Mouse (Mus musculus) left cerebral cortex, adult 9 months (tissue): Measurements from ENCODE around the gene Tgm2.
A peak's percentile ranks its signal among the peaks of the same experiment; 100 is the strongest.

Experiments used
- DNase-seq, 2 experiments: peaks; one replicate each; pipeline ENCODE4 v3.0.0; 2022; ENCODE audit warnings: low spot score in 2 of 2

Gene Tgm2

DNA sequence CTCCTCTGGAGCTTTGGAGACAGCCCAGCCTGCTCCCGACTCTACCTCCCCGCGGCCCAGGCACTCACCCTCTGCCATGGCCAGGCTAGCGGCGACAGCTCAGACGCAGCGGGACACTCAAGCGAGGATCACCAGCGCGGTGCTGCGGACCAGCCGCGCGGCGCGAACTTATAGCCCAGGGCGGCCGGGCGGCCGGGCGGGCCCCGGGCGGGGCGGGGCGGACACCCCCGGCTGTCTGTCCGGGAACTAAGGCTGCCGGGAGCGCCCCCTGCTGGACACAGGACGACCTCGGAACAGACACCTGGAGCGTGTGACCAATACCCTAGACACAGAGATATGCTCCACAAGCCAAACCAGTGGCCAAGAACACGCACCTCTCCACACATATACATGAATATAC, at the start of gene Tgm2:
Tgm2 (minus strand) TSS at position 214 of the 400 bp plus-strand sequence.
- DNase-seq, result peak in 1 of 2 experiments; percentile 63

DNA sequence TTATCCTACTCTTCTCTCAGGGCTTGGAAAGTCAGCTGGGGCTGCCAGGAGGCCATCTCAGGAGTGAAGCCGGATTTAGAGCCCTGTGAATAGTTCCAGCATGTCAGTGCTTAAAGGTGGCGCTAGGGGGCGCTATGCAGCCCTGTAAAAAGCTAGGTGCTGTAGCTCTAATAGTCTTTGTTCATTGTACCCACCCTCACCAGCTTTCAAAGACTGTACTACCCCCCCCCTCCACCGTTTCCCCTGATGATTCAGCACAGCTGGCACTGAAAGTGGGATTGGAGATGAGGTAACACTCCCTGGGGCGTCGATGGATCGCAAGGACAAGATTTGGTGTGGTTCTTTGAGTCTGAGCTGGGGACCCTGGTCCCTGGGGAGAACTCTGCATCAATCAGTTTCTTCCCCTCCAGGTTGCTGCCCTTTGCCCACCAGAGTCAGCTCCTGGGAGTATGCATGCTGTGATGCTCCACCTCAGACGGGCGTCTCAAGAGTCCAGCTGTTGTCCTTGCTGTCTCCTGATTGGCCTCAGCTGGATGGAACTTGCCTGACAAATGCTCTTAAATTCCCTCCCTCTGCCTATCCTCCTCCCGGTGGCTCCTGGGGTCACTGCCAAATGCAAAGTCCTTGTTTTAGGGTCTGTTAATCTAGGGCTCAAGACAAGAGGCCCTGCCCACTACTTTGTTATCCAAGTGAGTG, 48.9 kb upstream of the Tgm2 start:
- peak in 1 of 2 experiments; percentile 42 for DNase-seq

DNA sequence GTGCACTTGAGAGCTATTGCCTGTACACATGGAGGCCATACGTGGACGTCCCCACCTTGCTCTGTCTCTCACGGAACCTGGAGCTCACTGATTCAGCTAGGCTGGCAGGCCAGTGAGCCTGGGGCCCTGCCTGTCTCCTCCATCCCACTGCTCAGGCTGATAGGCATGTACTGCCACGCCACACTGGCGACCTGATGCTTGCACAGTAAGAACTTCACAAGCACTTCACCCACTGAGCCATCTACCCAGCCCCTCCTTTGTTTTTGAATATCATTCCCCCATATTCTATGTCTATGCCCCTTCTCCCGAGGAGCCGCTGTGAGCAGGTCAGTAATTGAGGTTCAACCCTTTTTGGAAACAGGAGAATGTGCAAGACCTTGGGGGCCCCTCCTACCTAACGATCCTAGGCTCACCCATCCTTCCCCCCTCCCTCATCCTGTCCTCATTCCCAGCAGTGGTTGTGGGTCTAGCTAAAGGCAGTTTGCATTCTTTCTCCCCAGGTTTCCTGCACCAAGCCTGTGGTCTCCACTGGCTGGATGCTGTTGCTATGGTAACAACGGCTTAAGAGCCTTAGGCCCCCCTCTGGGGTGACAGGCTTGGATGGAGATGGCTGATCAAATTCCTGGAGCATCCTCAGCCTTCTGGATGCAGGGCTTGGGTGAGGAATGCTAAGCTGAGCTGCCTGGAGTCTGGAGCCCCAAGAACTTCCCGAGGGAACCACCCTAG, 47.5 kb upstream of the Tgm2 start:
- DNase-seq, result no peak

DNA sequence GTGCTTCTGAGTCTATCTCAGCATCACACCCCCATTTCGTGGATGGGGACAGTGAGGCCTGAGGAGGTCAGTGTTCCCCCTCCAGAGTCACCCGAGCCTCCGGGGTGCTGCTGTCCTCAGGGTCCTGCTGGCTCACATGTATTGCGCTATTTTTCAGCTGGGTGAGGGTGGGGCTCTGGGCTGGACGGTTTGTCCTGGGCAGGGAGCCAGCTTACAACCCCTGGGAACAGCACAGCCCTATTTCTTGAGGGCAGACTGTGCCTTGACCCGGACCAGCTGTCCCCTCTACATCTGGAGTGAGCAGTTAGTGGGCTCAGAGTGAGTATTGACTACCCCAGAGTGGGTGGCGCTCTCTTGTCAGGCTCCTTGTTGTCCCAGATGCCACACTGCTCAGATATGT, 44.9 kb upstream of the Tgm2 start:
- DNase-seq, result no peak

DNA sequence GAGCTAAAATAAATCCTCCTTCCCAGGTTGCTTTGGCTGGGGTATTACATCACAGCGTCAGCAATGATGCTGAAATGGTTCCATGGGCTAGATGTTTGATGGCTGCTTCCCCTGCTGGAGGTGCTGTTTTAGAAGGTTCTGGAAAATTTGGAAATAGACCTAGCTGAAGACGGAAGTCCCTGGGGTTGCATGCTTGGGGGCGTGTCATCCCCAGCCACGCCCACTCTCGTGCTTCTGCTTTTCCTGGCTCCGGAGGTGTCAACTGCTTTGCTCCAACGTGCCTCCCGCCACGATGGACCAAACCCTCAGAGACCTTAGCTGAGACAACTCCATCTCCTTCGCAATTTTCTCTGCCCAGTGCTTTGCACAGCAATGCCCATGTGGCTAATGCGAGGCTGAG, 43.2 kb upstream of the Tgm2 start:
- no peak for DNase-seq

DNA sequence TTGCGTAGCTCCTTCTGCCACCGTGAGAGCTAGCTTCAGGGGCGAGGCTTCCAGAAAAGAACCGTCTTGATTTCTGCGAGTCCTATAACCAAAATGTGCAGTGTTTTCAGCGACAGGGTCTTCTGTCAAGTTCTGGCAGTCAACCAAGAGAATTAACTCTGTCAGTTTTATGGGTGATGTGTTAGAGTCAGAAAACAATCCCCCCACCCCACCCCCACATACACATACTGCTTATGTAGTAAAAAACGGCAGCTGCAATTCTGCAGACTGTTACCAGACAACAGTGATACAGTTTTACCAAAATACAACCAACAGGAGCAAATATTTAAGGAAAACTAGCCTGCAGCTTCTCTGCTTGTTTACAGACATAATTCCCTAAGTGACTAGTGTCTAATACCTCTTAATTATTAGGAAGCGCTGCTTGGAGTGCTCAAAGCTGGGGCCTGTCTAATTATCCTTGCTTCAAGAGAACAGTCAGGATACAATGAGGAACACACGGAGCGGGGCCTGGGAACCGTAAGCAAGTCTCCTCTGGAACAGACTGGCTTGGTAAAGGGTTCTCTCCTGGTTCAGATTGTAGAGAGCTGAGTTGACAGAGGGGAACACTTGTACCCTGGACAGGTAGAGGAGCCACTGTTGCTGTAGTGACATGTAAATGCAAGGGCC, 40.1 kb upstream of the Tgm2 start:
- DNase-seq, result no peak

DNA sequence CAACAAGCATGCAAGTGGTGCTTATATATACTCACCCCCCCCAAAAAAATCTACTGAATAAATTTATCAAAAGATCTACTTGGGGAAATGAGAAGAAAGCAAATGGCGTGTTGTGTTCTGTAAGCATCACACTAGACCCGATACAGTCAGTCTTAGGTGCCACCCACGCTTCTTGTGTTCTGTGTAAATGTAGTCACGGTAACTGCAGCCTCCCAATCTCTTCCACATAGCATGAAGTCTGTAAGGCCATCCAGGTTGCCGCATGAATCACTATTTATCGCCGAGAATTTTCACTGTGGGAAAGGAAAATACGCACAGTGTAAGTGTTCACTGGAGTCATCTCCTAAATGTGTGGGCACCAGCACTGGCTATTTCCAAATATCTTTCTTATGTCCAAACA, 37.0 kb upstream of the Tgm2 start:
- no peak for DNase-seq

GRCm38 (mm10) chr2:158181932-158182331, 35.7 kb upstream of the Tgm2 start:
- DNase-seq, result no peak

GRCm38 (mm10) chr2:158180797-158181196, 34.6 kb upstream of the Tgm2 start:
- no peak for DNase-seq

- no peak for DNase-seq
Observed at GRCm38 (mm10) chr2:158179370-158180111, 33.3 kb upstream of the Tgm2 start.

DNA sequence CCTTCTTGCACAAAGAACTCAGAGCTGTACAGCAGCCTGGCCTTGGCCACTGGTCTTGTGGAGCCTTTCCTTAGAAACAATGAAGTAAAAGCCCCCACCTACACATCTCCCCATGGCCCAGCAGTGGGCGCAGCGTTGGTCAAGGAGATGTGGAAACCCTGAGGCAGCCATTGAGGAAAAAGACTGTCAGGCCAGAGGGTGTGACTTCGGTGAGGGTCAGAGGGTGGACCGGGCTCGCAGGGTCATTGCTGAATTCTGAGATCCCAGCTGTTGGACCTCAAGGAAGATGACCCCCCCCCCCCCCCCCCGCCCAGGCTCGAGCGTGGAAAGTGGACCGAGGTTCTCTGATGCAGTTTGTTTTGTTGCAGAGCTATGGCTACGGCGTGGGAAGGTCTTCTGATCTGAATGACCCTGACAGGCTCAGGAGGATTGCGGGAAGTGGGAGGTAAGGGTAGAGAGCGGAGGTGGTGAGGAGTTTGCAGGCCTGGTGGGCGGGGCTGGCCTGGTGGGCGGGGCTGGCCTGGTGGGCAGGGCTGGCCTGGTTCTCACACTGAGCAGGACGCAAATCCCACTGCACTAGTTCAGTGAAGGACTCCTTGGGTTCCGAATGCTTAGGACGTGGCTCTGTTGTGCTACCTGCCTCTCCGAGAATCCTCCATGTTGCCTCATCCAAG, 32.6 kb upstream of the Tgm2 start:
- no peak for DNase-seq

- no peak for DNase-seq
Observed at GRCm38 (mm10) chr2:158178139-158178538, 31.9 kb upstream of the Tgm2 start.

DNA sequence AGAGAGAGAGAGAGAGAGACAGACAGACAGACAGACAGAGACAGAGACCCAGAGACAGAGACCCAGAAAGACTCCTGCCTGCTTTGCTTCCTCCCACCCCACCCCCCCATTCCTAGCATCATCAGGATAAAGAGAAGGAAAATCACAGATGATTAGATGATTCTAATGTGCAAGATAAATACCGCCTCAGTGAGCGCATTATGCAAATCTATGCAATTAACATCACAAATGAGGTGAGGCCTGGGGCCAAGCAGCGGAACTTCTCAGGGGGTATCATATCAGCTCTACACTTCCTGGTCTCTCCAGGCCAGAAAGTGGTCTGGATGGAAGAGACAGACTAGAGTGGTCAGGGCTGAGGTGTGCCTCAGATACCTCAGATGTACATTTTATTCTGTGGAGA, 31.3 kb upstream of the Tgm2 start:
- no peak for DNase-seq

- DNase-seq, result no peak
Observed at GRCm38 (mm10) chr2:158176763-158177162, 30.5 kb upstream of the Tgm2 start.

GRCm38 (mm10) chr2:158175433-158175832, 29.2 kb upstream of the Tgm2 start:
- DNase-seq, result no peak

- no peak for DNase-seq
Observed at GRCm38 (mm10) chr2:158174958-158175357, 28.7 kb upstream of the Tgm2 start.

DNA sequence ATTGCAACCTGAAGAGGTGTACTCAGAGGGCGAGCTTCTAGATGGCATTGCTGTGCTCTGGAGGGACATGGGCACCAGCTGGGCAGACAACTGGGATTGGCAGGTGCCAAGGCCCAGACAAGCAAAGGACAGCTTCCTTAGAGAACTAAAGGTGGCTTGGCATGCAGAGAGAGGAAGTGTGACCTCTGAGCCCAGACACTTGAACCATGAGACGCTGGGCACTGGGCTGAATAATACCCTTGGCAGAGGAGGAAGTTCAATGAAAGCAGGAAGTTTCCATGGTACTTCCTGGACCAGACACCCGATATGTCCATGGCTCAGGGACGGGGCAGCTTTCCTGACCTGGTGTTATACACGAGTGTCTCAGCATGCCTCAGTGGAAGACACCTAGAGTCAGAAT, 28.2 kb upstream of the Tgm2 start:
- DNase-seq, result no peak

DNA sequence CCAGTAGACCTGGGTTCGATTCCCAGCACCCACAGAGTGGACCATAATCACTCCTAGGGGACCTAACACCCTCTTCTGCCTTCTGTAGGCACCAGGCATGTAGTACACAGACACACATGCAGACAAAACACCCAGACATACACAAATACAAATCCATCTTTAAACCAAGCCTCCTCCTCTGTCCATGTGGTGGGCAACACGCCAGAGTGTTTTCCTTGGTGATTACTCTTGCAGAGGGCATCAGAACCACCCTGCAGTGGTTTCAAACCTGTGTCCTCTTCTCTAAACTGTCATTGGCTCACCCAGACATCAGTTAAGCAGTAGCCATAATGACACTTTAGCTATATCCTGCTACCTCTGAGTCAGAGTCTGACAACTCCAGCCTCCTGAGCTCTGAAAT, 24.2 kb upstream of the Tgm2 start:
- DNase-seq, result no peak

GRCm38 (mm10) chr2:158169771-158170170, 23.5 kb upstream of the Tgm2 start:
- DNase-seq, result no peak

- DNase-seq, result no peak
Observed at GRCm38 (mm10) chr2:158169351-158169750, 23.1 kb upstream of the Tgm2 start.

DNA sequence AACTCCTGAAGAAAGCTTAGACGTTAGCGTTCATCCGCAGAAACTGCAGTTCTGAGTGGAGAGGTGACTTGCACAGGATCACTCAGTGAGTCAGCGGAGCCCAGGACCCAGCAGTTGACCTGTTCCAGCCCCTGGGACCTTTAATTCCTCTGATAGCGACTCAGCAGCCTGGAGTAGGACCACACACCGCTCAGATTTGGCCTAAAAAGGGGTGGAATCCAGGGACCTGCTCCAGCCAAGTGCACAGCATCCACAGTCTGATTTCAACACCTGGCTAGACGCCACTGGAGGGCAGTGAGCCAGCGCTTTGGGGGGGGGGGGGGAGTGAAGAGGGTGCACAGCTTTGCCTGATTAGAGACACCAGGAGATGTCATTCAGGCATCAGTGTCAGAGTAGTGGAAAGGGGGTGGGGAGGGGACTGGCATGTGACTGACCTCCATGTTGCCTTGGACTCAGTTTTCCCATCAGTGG, 22.5 kb upstream of the Tgm2 start:
- DNase-seq, result no peak
